Mouse (Mus musculus) erythroblast, embryonic 14.5 days (primary cell): ENCODE results near the gene BC005537.

ENCODE experiments used
- GATA1 ChIP-seq: IDR thresholded peaks from 2 replicates; pipeline ENCODE4 v1.6.1; 2012; ENCODE audit warnings: low read length, inconsistent platforms, mixed read lengths
- TAL1 ChIP-seq: IDR thresholded peaks from 3 replicates; pipeline ENCODE4 v1.6.1; 2012; ENCODE audit warnings: low read length, inconsistent platforms, mixed read lengths

DNA sequence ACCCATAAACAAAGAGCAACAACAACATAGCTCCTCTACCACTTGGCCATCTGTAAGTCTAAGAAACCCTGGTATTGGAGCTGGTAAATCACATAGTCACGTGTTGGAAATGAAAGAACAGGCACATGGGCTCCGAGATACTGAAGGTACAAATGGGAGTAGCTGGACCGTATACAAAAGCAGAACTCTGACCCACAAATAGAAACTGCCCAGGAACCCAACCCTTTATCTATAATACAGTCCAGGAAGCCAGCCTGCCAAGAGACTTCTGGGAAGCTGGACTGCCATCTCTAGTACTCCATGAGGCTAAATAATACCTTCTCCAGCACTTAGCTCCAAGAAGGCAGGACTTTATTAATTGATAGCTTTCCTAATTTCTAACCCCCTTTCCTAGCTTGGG, 51.1 kb downstream of the BC005537 start:
- TF ChIP-seq GATA1, result no peak
- no peak for TF ChIP-seq TAL1
